Mouse (Mus musculus): ENCODE data around the gene March4. TPM values are rescaled to one million over a fixed set of nuclear protein-coding genes. Genes with fewer than 3 reads are reported as not detected.

The March4 gene
- polyA plus RNA-seq, 2 experiments = not detected

DNA sequence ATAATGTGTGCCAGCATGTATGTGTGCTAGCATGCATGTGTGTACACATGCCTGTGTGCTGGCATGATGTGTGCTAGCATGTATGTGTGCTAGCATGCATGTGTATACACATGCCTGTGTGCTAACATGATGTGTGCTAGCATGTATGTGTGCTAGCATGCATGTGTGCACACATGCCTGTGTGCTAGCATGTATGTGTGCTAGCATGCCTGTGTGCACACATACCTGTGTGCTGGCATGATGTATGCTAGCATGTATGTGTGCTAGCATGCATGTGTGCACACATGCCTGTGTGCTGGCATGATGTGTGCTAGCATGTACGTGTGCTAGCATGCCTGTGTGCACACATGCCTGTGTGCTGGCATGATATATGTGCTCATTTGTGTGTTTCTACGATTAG lies 67.7 kb downstream of the March4 start:
- no peaks in the 10 kb centered on the region for H3K4me1 ChIP-seq (replicated peaks; ENCODE audit: control insufficient read depth in 2 of 2, insufficient read depth in 2 of 2, low read length in 1 of 2)
- 47% methylated on average over 2 of the region's 2 CpGs for WGBS (ENCODE audit: insufficient replicate concordance)

DNA sequence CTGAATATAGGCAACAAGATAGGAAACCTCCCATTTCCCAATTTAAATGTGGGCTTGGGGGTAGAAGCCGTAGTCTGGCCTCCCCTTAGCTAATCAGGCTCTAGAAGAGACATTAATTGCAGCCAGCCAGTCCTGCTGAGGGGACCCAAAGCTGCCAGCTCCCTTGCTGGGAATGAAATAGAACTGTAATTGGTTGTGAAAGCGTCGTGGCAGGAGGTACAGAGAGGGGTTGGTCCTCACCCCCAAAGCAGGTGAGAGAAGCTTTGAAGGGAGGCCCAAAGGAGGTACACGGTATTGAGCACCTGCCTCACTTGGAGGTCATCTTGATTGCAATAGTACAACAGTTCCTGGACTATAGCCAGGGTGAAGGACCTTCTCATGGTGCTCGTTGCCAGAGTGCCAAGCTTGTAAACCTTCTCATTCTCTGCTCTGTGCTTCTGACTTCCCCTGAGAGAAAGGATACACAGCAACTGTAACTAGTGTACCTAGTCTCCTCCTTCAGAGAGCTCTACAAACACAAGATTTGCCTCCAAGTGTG lies 68.2 kb downstream of the March4 start:
- Histone ChIP-seq H3K27ac (no peak overlapping the region), H3K9ac (replicated peaks) (no peak overlapping the region), H3K27me3 (ENCODE audit: control insufficient read depth, insufficient read depth, low read length) (no peaks in the 10 kb centered on the region), H3K9me3 (ENCODE audit: control insufficient read depth, low read length) (no peaks in the 10 kb centered on the region), H3K4me1 (replicated peaks; ENCODE audit: control insufficient read depth in 2 of 2, insufficient read depth in 2 of 2, low read length in 1 of 2) (no peaks in the 10 kb centered on the region), H3K36me3 (replicated peaks; ENCODE audit: control insufficient read depth, insufficient read depth, low read depth) (no peaks in the 10 kb centered on the region), H3K4me2 (ENCODE audit: low read depth) (no peak overlapping the region), H3K4me3 (ENCODE audit: insufficient read depth in 1 of 2, low read depth in 2 of 2, low read length in 2 of 2) (no peak overlapping the region)
- 35% methylated on average over 5 of the region's 5 CpGs for WGBS (ENCODE audit: insufficient replicate concordance)
- ATAC-seq (ENCODE audit: insufficient read depth) = no peak
- TF ChIP-seq CTCF (IDR thresholded peaks at IDR 0.05; ENCODE audit: low read depth) (no peak), EP300 (IDR thresholded peaks at IDR 0.05; ENCODE audit: low read depth) (no peak)
- DNase-seq (ENCODE audit: low read depth in 3 of 3, low spot score in 3 of 3) = no peak

More for the DNA sequence above, 67.7 kb downstream of the March4 start:
- no peak for ATAC-seq (ENCODE audit: insufficient read depth)
- Histone ChIP-seq H3K9ac (replicated peaks) (no peak overlapping the region), H3K36me3 (replicated peaks; ENCODE audit: control insufficient read depth, insufficient read depth, low read depth) (no peaks in the 10 kb centered on the region), H3K27me3 (ENCODE audit: control insufficient read depth, insufficient read depth, low read length) (no peaks in the 10 kb centered on the region), H3K4me3 (ENCODE audit: insufficient read depth in 1 of 2, low read depth in 2 of 2, low read length in 2 of 2) (no peak overlapping the region), H3K9me3 (ENCODE audit: control insufficient read depth, low read length) (no peaks in the 10 kb centered on the region), H3K27ac (no peak overlapping the region), H3K4me2 (ENCODE audit: low read depth) (no peak overlapping the region)
- TF ChIP-seq EP300 (IDR thresholded peaks at IDR 0.05; ENCODE audit: low read depth) = no peak
- no peak for TF ChIP-seq CTCF (IDR thresholded peaks at IDR 0.05; ENCODE audit: low read depth)
- no peak for DNase-seq (ENCODE audit: low read depth in 3 of 3, low spot score in 3 of 3)

DNA sequence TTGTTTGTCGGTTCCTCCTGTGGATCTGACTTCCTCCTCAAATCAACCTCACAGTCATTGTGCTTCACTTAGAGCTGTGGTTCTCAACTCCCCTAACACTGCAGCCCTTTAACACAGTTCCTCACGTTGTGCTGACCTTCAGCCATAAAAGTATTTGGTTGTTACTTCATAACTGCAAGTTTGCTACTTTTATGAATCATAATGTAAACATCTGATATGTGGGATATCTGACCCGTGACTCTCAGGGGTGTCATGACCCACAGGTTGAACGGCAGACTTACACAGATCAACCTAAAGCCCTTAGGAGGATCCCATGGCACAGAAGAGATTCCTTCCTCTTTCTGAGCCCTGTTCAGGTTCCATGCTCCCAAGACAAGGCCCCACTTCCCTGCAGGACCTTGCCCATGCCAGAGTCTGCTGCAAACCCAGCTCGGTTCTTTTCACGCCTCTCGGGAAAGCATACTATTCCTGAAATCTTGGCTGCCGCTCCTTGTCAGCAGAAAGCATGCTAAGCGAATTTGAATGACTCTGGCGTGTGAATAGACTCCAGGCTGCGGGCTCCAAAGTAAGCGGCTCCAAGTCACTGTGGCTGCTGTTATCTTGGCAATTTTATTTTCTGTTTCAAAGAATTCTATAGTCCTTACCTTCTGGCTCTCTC lies 71.7 kb downstream of the March4 start:
- Histone ChIP-seq H3K36me3 (replicated peaks; ENCODE audit: control insufficient read depth, insufficient read depth, low read depth) (no peaks in the 10 kb centered on the region), H3K9ac (replicated peaks) (no peak overlapping the region), H3K27ac (no peak overlapping the region), H3K4me3 (ENCODE audit: insufficient read depth in 1 of 2, low read depth in 2 of 2, low read length in 2 of 2) (no peak overlapping the region), H3K27me3 (ENCODE audit: control insufficient read depth, insufficient read depth, low read length) (no peaks in the 10 kb centered on the region), H3K4me2 (ENCODE audit: low read depth) (no peak overlapping the region), H3K4me1 (replicated peaks; ENCODE audit: control insufficient read depth in 2 of 2, insufficient read depth in 2 of 2, low read length in 1 of 2) (no peaks in the 10 kb centered on the region), H3K9me3 (ENCODE audit: control insufficient read depth, low read length) (no peaks in the 10 kb centered on the region)
- DNase-seq (ENCODE audit: low read depth in 3 of 3, low spot score in 3 of 3) = no peak
- TF ChIP-seq CTCF (IDR thresholded peaks at IDR 0.05; ENCODE audit: low read depth) (no peak), EP300 (IDR thresholded peaks at IDR 0.05; ENCODE audit: low read depth) (no peak)
- ATAC-seq (ENCODE audit: insufficient read depth) = no peak
- WGBS (ENCODE audit: insufficient replicate concordance) = 34% methylated on average over 12 of the region's 12 CpGs

DNA sequence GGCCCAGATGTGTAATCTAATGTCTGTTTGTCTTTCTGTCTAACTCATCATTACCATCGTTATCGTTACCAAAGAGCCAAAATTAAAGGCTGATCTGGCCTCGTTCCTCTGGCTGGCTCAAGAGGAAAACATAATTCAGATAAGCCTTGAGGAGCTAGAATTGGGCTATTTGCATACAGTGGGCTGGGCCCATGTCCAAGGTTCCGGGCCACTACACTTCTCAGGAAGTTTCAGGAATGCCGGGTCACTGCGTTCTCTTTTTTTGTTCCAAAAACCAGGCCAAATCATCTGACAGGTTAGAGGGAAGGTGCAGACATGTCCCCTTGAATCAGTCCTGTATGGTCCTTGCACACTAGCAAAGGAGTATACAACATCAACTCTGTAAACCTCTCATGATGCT lies 74.2 kb downstream of the March4 start:
- Histone ChIP-seq H3K9me3 (ENCODE audit: control insufficient read depth, low read length) (no peaks in the 10 kb centered on the region), H3K4me3 (ENCODE audit: insufficient read depth in 1 of 2, low read depth in 2 of 2, low read length in 2 of 2) (no peak overlapping the region), H3K4me1 (replicated peaks; ENCODE audit: control insufficient read depth in 2 of 2, insufficient read depth in 2 of 2, low read length in 1 of 2) (no peaks in the 10 kb centered on the region), H3K36me3 (replicated peaks; ENCODE audit: control insufficient read depth, insufficient read depth, low read depth) (no peaks in the 10 kb centered on the region), H3K27ac (no peak overlapping the region), H3K9ac (replicated peaks) (no peak overlapping the region), H3K27me3 (ENCODE audit: control insufficient read depth, insufficient read depth, low read length) (no peaks in the 10 kb centered on the region), H3K4me2 (ENCODE audit: low read depth) (no peak overlapping the region)
- WGBS (ENCODE audit: insufficient replicate concordance) = 68% methylated on average over 6 of the region's 6 CpGs
- no peak for ATAC-seq (ENCODE audit: insufficient read depth)
- TF ChIP-seq EP300 (IDR thresholded peaks at IDR 0.05; ENCODE audit: low read depth) (no peak), CTCF (IDR thresholded peaks at IDR 0.05; ENCODE audit: low read depth) (no peak)
- DNase-seq (ENCODE audit: low read depth in 3 of 3, low spot score in 3 of 3) = no peak

DNA sequence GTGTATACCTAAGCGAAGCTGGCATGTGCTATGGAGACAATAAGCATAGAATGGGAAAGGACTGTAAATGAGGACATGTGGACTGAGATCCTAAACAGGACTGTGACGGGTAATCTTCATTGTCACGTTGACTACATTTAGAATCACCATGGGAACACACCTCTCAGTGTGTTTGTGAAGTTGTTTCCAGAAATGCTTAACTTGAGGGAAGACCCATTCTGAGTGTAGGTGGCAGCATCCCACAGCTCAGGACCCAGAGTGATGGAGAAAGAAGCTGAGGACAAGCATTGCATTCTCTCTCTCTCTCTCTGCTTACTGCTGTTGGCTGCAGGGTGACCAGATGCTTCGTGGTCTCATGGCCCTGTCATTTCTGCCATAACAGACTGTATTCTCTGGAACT lies 79.1 kb downstream of the March4 start:
- TF ChIP-seq EP300 (IDR thresholded peaks at IDR 0.05; ENCODE audit: low read depth) = no peak
- TF ChIP-seq CTCF (IDR thresholded peaks at IDR 0.05; ENCODE audit: low read depth) = no peak
- 60% methylated on average over 4 of the region's 4 CpGs for WGBS (ENCODE audit: insufficient replicate concordance)
- H3K9me3 ChIP-seq (ENCODE audit: control insufficient read depth, low read length) = no peaks in the 10 kb centered on the region
- no peaks in the 10 kb centered on the region for H3K4me1 ChIP-seq (replicated peaks; ENCODE audit: control insufficient read depth in 2 of 2, insufficient read depth in 2 of 2, low read length in 1 of 2)
- H3K9ac ChIP-seq (replicated peaks) = no peak overlapping the region
- no peak overlapping the region for H3K4me3 ChIP-seq (ENCODE audit: insufficient read depth in 1 of 2, low read depth in 2 of 2, low read length in 2 of 2)
- no peak overlapping the region for H3K4me2 ChIP-seq (ENCODE audit: low read depth)
- no peak overlapping the region for H3K27ac ChIP-seq
- no peaks in the 10 kb centered on the region for H3K36me3 ChIP-seq (replicated peaks; ENCODE audit: control insufficient read depth, insufficient read depth, low read depth)
- no peaks in the 10 kb centered on the region for H3K27me3 ChIP-seq (ENCODE audit: control insufficient read depth, insufficient read depth, low read length)
- ATAC-seq (ENCODE audit: insufficient read depth) (no peak), DNase-seq (ENCODE audit: low read depth in 3 of 3, low spot score in 3 of 3) (no peak)
